Mouse (Mus musculus) erythroblast, adult 5-6 weeks (primary cell): Measurements from ENCODE around the gene Gng2. TPM values are rescaled to one million over a fixed set of nuclear protein-coding genes. Genes with fewer than 3 reads are reported as not detected.
"Not testable (repeated sequence)": the region's sequence is repeated elsewhere in the genome, so short reads cannot be mapped to it uniquely, and the experiment has no call there.

Experiments
- ATAC-seq: replicated peaks from 2 replicates; pipeline ENCODE4 v1.8.0; 2016; ENCODE audit warnings: moderate number of reproducible peaks, mild to moderate bottlenecking, moderate TSS enrichment, inconsistent platforms; ENCODE audit not compliant: poor library complexity, low FRiP score, severe bottlenecking
- total RNA-seq, 2 experiments: library from RNA; stranded (forward) in 1 of 2; stranded (reverse) in 1 of 2; fragments of 150-400 nt in 1 of 2; fragments of 200-764, 138-1000 nt in 1 of 2; gene quantifications; 2 replicates each; pipeline versions ENCODE4 v1.2.3 to v1.2.4; 2015 to 2017; ENCODE audit warnings: low replicate concordance in 2 of 2

Gng2 gene
- total RNA-seq, 2 experiments from 2014 or later = 11.4 to 44.8 TPM

DNA sequence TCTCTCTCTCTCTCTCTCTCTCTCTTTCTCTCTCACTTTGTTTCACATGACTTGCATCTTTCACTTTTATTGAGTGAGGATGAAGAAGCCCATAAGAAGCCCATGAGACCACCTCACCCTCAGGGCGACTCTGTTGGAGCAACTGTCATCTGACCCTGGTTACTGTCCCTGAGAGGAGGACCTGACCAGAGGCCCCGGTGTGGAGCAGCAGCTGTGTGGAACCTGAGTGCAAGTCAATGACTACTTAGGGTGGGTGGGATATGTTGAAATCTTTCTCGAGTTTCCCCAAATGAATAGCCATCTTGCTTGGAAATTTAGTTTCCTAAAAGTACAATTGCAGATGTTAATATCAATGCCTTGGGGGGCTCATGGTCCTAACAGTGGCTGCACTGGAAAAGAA is 34.7 kb downstream of the Gng2 start:
- ATAC-seq = no peak

- no peak for ATAC-seq
Observed at GRCm38 (mm10) chr14:19942329-19942728, 35.1 kb downstream of the Gng2 start.

- ATAC-seq = no peak
Observed at GRCm38 (mm10) chr14:19940066-19940465, 37.4 kb downstream of the Gng2 start.

- no peak for ATAC-seq
Observed at GRCm38 (mm10) chr14:19938545-19938944, 38.9 kb downstream of the Gng2 start.

GRCm38 (mm10) chr14:19935084-19935483 is 42.3 kb downstream of the Gng2 start:
- no peak for ATAC-seq

DNA sequence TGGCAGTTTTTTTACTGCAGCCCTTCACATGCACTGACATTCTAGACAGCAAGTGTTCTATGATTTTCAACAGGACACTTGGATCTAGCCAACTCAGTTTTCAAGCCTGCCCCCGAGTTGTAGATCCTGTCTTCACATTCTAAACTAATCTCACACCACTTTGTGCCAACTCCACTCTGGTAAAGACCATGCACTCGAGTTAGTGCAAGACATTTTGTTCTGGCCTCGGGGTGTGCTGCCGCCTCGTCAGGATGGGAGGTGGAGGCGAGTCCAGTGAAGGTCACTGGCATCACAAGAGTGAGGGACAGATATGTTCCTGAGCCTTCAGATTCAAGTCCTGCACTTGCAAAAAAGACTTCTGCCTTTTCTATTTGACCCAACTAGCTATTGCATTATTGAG is 44.1 kb downstream of the Gng2 start:
- no peak for ATAC-seq

DNA sequence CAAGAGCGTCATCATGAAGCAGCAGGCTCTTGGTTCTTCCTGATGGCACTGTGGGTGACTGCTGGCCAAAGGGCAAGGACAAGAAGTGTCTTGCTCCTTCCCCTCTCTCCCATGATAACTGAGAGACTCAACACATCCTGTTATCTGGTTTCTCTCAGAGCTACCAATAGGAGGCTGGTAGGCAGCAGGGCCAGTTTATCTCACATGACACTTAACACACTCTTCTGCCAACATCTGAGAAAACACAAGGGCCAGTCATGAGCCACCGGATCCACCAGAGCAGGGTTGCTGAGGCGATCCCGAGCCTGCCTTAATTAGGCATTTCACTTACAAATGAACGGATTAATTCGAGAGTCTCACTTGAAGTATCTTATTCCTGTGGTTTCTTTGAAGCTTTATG is 49.5 kb downstream of the Gng2 start:
- ATAC-seq = peak; percentile 94

GRCm38 (mm10) chr14:19927156-19927555 is 50.3 kb downstream of the Gng2 start:
- no peak for ATAC-seq

GRCm38 (mm10) chr14:19926312-19926711 is 51.1 kb downstream of the Gng2 start:
- ATAC-seq = no peak

DNA sequence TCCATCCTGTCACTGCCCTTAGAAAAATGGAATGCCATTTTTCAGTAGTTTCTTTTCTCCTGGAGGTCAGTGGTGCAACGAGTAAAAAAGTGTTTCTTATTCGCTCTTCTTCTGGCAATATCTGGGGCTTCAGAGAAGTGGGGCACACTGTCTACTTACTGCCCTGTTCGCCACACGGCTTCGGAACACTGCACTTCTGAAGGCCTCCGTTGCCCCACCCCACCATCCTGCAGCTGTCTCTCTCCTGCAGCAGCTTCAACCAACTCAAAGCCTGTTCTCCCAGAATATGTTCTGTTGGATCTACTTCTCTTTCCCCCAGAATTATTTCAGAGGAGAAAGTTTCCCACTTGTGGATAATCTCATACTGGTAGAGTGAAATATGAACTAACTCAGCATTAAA is 52.3 kb downstream of the Gng2 start:
- no peak for ATAC-seq

- ATAC-seq = no peak
Observed at GRCm38 (mm10) chr14:19924086-19924485, 53.3 kb downstream of the Gng2 start.

GRCm38 (mm10) chr14:19920254-19920691 is 57.2 kb downstream of the Gng2 start:
- ATAC-seq = no peak

DNA sequence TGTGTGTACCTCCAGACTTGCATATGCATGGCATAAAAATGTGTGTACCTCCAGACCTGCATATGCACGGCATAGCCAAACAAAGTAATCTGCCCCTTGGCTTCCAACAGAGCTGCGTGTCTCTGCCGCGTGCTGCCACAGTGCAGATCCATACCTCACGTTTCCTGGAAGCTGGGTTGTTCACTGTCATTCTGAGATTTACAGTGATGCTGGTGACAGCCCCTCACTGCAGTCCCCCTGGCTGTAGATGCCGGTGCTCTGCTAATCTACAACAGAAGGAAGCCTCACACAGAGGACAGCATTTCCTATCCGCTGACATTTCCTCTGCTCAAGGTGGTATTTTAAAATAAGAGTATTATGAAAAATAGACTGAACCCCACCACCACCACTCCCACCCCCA is 57.6 kb downstream of the Gng2 start:
- no peak for ATAC-seq

DNA sequence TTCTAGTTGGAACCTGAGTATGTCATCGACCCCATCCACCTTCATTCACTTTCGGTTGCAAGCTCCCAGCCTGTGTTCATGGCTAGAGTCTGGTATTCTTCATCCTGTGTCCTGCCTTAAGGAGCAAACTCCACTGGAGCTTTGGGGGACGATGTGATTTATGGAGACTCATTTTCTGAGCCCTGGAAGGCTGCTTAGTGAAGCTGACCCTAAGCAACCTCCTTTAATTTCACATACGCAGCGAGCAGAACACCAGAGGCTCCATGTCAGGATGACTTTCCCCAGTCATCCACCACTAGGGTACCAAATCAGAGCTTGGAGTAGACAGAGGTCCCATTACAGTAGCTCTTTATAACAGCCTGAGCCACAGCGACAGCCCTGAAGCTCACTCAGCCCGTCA is 59.9 kb downstream of the Gng2 start:
- ATAC-seq = no peak

- ATAC-seq = no peak
Observed at GRCm38 (mm10) chr14:19916315-19916714, 61.1 kb downstream of the Gng2 start.

DNA sequence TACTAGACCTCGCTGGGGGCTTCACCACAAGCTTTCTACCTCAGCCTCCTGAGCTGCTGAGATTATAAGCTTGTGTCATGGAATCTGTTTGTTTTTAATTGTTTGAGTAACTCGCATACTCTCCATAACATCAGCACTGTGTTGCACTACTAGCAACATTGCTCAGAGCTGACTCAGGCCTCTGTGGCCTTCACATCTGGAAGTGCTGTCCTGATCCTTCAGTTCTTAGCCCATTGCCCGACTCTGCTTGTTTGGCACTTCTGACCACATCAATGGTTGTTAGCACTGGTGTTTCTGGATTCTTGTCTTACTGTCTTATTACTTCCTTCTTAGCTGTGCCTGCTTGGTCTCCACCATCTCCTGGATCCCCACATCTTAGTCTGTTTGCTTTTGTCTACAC is 64.5 kb downstream of the Gng2 start:
- ATAC-seq = no peak

DNA sequence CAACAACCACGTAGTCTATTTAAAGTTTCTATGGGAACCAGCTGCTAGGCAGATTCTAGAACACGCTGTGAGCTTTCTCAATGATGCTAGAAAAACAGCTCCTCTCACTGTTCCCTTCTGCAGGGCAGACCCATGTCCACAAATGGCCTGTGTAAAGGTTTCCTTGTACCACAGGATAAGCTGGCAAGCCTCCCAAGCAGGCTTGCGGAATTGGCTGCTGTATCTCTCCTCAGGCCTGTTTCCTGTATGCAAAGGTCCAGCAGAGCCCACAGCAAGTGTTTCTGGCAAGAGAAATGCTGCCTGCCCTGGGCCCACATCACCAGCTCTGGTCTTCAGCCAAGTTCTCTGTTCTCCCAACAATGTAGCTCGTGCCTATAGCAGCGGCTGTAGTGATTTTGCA is 71.8 kb downstream of the Gng2 start:
- no peak for ATAC-seq

DNA sequence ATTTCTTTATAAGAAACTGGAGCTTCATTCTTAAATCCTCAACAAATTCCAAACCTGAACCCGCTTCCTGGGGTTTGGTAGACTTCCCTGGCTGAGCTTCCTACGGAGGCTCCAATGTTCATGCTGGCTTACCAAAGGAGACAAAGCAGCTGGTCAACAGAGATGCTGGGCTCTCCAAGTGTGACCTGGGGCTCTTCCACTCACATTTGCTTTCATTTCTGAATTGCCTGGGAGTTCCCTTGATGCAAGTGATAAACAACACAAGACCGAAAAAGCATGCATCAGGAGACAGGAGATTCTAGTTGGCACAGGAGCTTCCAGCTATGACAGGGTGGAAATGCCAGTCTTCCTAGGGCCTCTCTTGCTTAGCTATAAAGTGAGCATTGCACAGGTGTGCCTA is 72.6 kb downstream of the Gng2 start:
- no peak for ATAC-seq

DNA sequence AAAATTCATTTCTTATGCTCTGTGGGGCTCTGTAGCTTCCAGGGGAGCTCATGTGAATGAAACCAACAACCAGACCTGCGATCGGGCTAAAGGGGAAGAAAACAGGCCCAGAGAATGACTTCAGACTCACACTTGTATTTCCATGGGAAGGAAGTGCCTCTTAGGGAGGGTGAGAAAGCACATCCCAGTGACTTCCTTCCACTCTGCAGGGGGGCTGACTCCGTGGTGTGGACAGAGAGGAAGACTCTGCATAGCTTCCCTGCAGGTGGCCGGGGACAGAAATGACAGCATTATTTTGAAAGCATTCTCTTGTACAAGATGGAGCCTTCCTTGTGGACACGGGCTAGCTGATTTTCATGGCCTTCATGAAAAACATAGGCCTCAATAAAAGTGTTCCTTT is 73.4 kb downstream of the Gng2 start:
- no peak for ATAC-seq

DNA sequence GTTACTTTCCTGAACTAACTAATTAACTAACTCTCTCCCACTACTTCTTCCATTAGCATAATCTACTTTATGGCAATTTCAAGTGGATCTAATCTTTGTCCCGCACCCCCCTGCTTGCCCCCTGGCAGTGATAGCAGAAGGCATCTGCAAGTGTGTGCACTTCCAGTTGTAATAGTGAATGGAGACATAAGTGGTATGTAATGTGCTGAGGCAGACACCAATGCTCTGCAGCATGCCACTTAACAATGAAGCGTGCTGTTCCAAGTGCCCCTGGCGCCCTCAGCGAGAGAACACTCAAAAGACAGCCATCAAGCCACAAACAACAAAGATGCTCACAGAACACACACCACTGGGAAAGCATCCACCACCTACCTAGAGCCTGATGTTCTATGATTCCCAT is 76.9 kb downstream of the Gng2 start:
- ATAC-seq = no peak

DNA sequence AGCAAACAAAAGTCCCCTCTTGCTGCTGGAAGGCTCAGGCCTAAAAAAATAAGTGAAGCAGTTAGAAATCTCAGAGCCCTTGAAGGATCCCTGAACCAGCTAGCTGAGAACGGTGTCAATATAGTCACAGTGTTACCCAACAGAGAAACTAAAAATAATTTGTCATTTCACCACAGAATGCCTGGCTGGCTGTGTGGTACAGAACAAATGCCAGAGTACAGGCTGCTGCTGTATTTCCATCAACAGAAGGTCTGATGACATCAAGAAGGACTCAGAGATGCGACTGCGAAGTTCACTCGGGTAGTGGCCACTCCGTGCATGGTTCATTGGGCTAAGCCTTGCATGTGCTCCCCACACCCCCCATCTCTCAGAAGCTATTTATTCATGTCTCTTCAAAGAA is 89.9 kb downstream of the Gng2 start:
- ATAC-seq = no peak

DNA sequence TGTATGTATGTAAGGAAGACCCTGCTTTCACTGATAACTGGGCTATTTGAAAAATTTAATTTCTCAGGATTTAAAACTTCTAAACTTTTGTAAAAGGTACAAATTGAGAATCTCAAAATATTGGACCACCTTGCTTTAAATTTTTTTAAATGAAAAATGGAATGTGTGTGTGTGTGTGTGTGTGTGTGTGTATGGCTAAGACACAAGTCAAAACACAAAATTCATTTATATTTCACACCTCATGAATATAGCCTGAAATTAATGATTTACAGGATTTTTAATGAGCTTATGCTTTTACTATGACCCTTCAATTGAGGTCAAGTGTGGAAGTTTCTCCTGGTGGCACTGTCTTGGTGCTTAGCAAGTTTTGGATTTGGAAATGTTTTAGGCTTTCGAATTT is 93.0 kb downstream of the Gng2 start:
- not testable (repeated sequence) for ATAC-seq
